Mouse (Mus musculus) spleen, adult 12 weeks (tissue): Measurements from ENCODE around the gene Cdk14.

Experiments used
- DNase-seq: peaks from one replicate; pipeline ENCODE4 v3.0.0; 2022; ENCODE audit warnings: low spot score

The Cdk14 gene

DNA sequence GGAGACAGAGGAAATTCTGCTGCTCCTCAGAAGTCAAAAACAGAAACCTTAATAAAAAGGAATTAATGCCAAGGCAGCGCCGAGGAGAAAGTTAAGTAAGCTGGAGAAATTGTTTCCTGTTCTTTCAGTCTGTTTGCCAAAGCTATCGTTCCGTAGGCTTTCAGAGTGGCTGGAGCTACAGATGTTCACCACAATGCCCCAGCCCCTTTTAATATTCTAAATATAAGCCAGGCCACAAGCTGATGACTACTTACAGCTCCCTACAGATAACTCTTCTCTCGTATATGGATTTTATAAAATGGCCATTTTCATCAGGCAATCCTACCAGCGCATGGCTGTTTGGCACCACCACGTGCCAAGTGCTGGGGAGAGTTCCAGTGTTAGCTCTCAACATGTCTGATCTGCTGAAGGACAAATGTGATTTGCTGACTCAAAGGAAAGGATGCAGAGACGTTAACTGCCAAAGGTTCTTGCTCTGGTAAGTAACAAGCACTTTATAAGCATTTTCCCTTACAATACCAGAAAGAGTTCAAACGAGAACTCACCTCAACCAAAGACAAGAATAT lies 106.8 kb downstream of the Cdk14 start:
- no peak for DNase-seq

DNA sequence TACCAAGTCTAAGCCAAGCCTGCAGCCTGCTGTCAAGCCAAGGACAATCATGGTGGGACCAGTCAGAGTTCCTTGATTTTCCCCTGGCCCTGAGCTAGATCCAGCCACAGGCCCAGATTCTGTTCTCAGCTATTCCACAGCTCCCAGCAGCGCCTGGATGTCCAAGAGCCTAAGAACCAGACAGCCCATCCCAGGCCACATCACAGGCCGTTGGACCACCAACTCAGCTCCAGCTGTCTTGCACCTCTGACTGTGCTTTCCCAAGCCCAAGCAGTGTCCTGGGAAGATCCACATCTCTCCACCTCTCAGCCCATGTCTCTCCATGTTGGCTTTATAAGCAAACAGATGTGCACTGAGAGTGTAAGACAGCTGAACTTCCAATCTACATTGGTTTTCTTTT lies 114.8 kb downstream of the Cdk14 start:
- DNase-seq, result no peak

DNA sequence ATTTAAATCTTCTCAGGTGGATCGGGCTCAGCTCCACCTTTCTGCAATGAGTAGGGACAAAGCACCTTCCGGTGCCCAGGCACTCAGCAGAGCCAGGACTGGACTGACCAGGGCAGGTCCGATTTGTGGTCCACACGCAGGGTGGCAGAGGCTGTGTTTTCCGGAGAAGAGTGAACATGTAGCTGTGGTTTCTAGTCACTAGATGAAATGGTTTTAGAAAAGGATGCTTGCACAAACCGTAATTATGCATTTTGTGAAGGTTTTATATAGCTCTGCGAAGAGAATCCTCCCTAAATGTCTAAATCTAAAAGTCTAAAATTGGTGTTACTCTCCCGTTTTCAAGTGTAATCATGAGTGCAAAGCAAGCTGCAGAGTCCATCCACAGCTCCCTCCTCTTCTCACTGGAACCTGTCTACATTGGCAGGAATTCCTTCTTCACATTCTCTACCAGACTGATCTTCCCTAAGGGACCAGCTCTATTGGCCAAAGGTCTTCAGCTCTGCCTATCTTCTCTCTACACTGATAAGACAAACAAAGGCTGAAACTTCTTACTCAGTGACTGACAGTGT lies 116.9 kb downstream of the Cdk14 start:
- no peak for DNase-seq

DNA sequence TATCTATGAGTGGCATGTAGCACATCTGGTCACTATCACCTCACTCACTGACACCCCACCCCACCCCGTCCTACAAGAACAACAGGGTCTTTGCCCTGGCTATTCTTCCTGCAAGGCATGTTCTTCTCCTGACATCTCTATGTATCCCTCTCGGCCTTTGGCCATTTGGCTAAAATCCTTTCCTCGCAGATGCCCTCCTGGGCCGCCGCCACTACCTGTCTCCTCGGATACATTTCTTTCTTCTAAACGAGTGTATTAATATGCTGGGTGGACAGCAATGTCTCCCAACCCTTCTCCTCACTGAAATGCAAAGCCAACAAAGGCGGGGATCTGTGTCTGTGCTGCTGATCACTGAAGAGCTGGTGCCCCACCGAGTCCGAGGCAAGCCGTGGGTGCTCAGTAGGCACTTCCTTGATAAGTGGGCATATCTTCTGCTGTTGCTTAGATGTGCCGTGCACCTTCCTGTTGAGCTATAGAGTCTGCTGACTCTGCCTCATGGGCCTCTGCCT lies 118.5 kb downstream of the Cdk14 start:
- no peak for DNase-seq

DNA sequence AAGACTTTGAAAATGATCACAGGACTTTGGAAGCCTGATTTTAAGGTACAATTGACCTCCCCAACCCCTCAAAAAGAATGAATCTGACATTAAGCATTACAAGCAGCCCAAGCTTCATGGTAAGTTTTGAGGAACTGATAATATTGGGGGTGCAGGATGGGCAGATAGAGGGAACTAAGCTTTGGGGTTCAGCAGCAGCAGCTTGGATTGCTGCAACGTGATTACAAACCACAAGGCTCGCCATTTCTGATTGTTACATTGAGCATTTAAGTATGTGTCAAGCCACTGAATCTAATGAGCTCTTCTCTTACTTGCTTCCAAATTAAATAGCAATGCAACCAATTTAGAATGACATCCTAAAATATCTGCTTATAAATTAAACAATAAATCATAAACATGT lies 119.1 kb downstream of the Cdk14 start:
- DNase-seq, result no peak

DNA sequence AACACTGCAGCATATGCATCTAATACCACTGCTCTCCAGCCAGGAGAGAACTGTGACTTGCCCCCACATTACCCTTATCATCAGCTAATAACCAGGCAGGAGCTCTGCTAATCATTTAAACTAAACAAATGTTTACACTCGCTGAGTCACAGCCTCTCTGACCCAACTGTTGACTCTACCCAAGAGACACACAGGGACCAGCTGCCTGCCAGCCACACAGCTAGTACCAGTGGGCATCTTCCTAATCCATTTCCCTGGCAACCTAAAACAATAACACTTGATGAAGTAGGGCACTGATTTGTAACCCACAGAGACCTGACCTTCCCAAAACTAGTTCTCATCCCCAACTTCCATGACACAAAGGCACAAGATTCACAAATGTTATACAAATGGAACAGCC lies 119.8 kb downstream of the Cdk14 start:
- DNase-seq, result no peak

DNA sequence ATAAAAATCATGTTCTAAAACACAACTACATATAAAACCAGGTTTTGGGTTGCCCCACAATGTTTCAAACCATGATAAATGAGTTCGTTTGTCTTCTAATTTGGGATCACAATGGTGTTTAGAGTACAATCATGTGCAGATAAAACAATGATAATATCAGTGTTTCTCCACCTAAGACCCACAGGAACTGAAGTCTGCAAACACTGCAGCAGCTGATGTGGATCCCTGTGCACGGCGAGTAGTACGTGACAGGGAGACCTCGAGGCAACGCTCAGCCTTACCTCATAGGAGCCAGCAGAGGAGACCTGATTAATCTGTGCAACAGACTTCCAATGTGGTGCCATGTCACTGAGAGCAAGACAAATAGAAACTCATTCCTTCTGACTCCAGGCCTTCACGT lies 122.9 kb downstream of the Cdk14 start:
- DNase-seq, result no peak

DNA sequence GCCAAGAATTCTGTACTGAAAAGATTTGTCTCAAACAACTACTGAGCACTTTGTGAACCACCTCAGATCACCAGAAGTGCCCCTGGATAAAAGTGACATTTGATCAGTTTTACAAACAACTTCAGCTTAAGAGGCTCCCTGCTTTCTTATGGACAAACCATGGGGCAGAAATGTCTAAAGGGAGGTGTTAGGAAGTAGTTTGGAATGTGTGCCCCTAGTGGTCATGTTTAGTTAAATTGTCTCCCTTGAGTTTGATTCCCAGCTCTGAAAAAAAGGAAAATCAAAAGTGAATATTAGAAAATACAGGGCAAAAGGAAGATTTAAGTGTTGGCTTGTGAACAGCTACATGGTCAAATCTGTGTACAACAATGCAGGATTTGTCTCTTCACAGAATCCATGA lies 123.3 kb downstream of the Cdk14 start:
- no peak for DNase-seq

DNA sequence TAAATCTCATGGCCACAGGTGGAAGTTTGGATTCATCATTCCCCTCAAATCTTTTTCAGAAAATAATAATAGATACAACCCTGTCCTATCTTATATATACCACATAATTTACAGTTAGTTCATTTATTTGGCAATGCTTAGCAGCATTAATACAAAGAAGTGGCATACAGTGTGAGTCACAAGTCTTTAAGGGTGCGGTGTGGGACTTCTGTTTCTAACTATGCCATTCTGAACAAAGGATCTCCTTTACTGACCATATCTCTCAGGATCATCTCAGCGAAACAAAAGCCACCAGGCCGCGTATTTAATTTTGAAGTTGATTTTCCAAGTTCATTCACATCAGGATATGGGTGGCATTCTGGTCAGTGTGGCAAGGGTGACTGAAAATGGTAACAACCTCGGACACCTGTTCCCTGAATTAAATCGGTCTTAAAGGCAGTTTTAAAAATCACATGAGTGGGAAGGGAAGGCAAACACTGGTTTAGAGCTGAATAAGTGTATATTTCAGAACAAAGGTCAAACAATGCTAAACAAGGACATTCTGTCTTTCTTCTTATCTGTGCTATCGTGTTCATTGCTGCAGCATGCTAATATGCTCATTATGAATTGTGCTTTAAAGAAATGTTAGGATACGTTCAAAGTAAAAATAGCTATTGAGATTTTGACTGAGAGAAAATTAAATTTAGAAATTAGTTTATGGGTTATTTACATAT lies 127.1 kb downstream of the Cdk14 start:
- no peak for DNase-seq

DNA sequence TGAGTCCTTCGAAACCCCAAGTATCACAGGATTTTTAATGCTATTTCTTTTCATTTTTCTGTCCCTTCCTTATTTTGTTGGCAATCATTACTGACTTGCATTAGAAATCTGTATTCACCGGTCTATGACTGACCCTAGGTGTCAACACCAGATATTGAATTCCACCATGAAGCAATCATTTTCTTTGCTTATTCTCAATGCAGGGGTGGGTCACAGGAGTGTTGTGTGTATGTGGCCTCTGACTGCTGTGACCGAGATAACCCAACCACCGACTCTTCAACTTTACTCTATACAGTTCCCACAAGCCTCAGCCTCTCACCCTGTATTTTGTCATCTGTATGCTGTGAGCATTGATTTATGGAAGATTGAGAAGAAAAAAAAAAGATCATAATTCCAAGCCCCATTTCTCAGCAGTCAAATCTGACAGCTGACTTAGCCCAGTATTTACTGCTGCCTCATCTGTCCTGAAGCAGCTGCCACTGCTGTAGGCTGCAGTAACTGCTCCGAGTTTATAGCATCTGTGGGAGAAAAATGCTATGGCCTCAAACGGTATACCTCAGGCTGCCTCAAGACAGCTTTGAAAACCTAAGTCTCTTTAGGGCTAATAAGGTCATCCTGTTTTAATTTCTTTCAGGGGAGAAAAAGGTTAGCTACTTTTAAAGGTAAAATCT lies 128.7 kb downstream of the Cdk14 start:
- no peak for DNase-seq

DNA sequence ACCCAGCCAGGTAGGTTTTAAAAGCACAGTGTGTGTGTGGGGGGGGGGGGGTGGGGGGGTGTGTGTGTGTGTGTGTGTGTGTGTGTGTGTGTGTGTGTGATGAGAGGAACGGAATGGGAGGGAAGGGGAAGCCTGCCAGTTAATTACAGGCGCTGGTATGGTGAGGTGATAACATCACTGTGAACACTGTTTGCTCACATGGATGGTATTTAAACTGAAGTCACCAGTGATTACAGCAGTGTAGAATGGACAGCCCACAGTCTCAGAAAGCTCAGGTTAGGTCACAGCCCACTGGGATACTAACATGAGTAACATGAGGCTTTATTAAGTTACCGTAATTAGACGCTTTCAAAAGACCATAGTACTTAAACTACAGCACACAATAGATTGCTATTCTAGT lies 129.4 kb downstream of the Cdk14 start:
- no peak for DNase-seq

DNA sequence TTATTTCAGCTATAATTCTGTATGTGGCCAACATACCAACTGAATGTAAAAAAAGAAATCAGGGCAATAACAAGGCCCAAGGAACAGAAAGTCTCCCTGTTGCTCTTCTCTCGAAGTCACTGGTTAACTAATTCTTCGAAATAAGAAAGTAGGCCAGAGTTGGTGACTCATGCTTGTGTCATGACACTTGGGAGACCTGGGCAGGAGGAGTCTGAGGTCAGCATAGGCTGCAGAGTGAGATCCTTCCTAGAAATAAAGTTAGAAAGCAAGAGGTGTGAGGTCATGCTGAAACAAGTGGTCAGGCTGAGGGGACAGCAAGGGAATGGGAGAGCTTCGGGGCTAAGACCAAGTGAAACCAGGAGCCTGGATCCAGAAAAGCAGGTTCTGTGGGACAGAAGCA lies 134.2 kb downstream of the Cdk14 start:
- no peak for DNase-seq

DNA sequence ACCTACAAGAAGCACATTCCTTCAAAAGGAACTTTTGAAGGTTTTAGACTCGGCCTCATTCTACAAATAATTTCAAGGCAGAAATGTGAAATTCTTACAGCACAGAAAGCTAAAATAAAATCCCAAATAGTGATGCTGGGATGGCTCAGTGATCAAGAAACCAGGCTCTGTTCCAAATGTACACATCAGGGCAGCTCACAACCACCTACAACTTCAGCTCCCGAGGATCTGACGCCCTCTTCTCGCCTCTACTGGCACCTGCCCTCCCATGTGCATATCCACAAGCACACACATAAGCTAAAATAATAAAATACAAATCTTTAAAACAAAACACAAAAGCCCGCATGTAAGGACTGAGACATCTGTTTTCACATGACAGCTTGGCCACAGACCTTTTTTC lies 135.6 kb downstream of the Cdk14 start:
- DNase-seq, result no peak

DNA sequence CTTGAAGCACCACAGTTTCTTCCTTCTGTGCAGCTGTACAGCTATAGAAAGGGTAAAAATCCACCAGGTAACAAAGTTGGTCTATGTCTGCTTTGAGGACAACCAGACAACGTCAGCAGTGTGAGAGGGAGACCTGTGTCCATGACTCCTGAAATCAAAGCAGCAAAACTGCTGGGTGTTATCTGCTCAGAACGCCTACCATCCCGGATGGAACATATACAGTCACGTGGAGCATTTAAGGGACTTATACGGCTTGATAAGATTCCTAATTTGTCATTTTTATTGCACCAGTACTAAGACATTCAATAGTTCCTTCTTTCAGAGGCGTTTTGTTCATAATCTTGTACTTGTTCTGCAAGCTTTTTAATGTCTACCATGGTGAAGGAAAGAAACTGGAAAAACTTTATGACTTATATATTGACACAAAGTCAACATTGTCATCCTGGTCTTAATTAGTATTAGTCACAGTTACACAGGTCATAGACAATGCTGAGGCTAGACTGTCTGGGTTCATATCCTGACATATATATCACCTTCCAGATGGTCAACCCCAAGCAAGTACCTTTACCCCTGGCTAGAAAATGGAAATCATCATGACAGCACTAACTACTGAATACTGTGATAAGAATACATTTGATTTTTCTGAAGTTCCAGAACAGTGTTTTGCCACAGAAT lies 136.2 kb downstream of the Cdk14 start:
- DNase-seq, result no peak

DNA sequence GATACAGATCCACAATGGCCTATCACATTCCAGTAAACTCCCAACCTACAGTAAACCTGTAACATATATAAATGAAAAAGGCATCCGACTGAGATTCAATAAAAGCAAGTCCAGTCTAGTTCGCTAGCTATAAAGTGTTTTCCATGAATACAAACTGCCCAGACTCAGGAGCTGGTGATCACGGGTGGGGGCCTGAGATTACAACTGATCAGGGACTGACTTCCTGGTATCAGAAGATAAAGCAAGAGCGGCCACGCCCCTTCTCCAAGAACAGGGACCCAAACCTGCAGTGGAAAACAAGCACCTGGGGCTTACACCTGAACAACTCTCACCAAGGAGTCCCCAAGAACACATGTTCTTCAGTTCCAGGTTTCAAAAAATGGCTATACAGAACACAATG lies 137.7 kb downstream of the Cdk14 start:
- no peak for DNase-seq

DNA sequence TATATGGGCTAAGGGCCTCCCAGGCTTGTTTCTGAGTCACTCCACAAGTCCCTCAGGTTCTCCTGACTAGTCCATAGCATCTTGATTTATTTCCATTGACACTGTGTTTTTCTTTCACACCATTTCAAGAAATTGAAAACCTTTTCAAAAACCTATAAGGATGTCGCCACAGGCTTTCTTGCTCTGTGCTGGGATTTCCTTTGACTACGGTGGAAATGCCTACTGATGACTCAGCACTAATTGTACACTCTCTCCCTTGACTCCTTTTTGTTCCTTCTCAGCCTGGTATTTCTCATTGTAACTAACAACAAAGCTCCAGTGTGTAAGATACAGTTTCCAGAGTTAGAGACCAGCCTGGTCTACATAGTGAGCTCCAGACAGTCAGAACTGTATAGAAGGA lies 144.8 kb downstream of the Cdk14 start:
- DNase-seq, result no peak

DNA sequence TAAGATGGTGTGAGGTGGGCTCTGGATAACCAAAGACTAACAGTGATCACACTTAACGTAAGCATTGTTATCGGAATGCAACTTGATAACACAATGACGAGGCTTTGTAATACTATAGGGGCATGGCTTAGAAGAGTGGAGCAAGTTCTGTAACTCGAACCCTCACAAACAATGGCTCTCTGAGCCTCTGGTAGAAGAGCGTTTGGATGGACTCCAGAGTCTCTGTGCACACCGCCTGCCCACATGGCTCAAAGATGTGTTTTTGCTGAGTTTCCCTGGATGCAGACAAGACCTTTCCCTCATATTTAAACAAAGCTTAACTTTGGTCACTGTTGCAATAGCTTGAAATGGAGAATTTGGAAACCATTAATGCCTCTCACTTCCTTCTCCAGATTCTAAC lies 145.8 kb downstream of the Cdk14 start:
- DNase-seq, result no peak

DNA sequence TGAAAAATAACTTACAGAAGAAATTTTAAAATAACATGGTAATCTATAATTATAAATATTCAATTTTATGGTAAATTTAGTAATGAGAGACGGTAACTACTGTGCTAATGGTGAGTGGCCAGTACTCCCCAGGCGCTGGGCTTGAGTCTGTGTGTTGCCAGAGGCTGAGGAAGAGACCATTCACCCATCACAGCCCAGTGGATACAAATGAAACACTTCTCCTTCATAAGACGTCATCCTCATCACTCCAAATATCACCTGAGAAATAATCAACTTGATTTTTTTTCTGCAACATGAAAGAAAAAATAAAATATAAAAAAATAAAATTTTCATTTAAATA lies 153.4 kb downstream of the Cdk14 start:
- DNase-seq, result no peak

DNA sequence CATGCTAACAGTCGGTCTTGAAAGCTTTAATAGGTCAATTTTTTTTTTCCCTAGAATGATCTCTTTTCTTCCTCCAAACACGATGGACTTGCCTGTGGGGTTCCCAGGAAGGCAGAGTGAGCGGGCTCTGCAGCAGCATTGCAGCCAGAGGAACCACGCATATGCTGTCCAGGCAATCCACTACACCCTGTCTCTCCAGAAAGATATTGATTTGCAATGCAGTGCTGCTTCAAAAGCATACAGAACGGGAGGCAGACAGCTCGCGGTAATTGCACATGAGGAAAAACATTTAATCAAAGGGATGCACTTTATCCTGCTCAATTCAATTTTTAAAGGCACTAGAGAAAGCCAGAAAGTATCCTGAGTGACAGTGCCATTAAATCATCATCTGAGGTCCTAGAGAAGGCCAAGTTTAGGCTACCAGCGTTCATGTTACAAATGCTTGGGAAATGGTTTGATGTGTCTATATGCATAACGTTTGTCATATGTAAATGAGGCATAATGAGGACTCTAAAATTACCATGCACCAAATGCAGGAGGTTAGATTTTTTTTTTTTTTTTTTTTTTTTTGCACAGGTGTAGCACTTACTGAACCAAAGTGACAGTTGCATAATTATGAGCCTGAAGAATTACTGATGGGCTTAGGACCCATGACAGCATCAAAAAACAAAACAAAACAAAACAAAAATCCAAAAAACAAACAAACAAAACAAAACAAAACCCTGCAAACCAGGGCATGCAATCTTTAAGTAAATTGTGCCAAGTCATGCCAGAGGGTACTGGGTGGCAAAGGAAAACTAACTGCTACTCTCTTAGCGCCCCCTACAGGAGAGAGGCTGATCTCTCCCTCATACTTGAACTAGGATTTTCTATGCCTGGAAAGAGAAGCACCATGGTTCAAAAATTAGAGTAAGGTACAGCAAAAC lies 154.0 kb downstream of the Cdk14 start:
- no peak for DNase-seq

DNA sequence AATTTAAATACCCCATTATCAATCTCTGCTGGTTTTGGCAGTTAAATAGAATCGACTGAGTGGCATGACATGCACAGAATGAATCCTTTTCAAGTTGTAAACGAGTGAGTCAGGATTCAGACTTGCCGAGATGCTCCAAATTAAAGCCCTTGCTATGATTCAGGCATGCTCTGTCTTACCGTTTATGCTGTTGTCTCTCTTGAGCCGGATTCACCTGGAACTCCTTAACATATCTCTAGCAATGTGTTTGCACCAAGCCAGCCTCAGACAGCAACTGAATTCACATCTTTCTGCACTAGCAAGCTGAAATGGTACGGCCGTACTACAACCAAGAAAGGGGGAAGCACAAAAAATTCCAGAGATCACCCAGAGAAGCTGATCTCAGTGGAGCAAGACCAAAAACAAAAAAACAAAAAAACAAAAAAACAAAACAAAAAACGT lies 154.7 kb downstream of the Cdk14 start:
- DNase-seq, result no peak

DNA sequence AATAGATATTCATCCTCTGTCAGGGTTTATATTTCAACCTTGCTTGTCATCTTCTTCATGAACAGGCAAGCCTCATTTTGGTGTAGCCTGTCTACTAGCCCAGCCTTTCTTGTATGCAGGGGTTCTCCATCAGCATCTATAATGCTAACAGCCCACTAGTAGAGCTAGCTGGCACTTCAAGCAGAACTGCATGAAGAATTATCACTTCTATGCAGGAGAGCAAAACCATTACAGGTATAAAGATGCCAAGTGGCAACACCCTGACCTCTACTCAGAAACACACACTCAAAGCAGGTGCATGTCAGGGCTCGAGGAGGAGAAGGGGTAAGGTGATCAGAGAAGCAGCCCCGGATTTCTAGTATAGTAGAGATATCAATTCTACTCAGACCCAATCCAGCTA lies 155.4 kb downstream of the Cdk14 start:
- no peak for DNase-seq
